Mouse (Mus musculus): ENCODE measurements around the gene Gtf2f2.

The Gtf2f2 gene

DNA sequence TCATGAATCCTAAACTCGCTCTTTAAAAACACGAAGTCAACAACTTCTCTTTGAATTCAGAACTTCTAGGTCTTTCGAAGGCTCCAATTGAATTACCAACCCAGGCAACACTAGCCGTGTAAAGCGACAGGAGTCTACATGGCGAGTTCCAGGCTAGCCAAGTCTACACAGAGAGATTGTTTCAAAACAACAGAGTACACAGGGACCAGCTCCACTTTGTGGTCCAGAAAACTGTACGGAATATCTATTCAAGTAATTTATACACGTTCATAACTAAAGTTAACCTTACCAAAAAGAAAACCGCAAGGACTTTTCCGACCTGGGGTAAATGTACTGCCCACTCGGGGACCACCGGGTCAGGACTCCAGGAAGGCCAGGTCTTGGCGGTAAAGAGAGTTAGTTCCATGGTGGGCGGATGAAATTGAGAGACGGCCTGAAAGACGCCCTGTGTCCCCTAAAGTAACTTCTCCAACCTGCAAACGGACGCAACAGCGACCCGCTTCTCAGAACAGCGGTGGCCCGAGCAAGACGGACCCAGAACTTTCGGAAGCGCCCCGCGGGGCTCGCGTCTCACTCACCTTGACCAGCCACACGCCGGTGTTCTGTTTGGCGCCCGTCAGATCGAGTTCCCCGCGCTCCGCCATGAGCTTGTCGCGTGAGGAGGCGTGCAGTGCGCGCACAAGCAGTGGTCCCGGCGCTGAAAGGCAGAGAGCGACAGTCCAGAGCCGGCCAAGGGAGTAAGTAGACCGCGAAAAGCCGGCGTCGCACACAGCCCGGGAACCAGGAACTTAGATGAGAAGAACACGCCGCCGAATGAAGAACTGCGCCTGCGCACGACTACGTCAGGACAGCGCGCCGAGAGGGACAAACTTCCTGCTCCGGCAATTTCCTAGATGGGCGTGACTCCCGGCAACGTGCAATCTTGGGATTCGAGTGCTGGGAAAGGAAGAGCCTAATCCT lies at the start of gene Gtf2f2:
TSS of gene Gtf2f2 (minus strand) at position 764 of the 960 bp plus-strand sequence.
- DNase-seq (ENCODE audit: low spot score) = peak; percentile 99

DNA sequence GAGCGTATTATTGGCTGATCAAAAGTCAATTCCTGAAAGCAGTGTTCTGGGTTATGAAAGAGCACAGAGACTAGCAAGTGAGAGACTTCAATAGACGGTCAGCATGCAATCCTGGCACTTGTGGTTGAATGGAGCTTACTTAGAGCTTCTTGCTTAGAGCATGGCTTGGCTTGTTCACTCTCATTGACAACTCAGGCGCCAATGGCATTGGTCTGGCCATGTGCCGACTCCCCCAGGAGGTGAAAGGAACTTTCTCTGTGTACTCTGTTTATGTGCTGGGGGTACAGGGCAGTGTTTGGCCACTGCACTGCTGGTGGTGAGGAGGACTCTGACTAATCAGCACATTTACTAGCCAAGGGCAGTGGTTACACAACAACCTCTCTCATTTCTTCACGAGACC lies 48.8 kb upstream of the Gtf2f2 start:
- no peak for DNase-seq (ENCODE audit: low spot score)

DNA sequence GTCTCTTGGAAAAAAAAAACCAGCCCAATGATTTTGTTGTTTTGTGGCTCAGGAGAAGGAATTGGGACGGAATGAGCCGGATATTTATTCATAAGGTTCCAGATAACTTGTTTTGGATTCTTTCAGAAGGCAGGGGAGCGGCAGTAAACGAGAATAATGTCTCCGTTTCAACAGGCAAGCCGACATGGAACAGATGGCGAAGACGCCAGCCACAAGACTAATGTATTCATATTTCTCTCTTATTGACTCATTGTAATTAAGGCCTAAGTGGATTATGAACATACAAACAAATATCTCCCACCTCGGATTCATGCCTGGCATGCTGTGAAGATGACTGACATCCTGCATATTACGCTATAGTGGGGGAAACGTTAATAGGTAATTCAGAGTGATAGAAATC lies 43.1 kb upstream of the Gtf2f2 start:
- no peak for DNase-seq (ENCODE audit: low spot score)

DNA sequence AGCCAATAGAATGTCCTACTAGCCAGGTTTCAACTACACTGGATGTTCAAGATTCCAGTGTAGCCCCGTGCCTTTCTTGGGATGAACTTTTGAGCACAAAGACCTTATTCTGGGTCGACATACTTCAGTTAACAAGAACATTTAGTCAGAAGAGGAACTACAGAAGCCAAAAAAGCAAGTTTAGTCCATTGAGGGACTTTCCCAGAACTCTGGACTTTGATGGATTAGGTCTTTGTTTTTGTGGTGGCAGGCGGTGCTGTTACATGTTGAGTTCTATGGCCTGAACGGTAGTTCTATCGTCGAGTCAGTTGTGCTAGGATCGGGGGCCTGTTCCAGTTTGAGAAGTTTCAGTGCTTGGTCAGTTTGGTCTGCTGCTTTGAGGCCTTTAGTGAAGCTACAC lies 41.3 kb upstream of the Gtf2f2 start:
- DNase-seq (ENCODE audit: low spot score) = no peak

DNA sequence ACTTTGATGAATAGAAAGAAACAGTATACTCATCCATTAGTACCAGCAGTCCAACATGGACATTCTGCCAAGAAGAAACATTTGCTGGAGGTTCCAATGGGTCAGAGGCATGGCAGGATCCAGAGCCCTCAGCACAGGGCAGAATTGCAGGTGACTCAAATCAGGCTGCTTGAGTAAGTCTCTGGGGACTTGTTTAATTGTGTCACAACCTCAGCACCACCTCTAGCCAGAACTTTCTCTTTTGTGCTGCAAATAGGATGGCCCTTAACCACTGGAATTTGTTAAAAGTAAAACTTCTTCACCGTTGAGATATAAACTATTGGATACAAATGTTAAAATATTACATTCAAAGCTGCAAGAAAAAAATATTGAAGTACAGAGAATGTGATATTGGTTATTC lies 35.1 kb upstream of the Gtf2f2 start:
- no peak for DNase-seq (ENCODE audit: low spot score)

DNA sequence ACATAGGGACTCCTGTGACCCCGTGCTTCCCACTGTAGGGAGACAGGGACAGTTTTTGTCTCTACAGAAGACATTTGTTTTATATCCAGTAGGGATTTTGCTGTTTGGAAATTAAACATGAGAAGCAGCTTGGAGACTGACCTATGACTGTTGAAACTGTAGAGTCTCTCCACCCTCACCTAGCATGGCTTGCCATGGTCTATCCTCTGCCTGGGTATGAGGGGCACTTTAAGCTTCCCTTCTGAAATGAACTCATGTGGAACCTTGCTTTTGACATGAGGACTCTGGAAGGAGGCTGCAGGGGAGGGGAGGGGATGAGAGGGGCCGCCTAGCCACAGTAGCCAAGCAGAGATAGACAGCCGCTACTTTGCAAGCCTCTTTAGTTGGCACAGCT lies 33.5 kb upstream of the Gtf2f2 start:
- DNase-seq (ENCODE audit: low spot score) = peak; percentile 36

DNA sequence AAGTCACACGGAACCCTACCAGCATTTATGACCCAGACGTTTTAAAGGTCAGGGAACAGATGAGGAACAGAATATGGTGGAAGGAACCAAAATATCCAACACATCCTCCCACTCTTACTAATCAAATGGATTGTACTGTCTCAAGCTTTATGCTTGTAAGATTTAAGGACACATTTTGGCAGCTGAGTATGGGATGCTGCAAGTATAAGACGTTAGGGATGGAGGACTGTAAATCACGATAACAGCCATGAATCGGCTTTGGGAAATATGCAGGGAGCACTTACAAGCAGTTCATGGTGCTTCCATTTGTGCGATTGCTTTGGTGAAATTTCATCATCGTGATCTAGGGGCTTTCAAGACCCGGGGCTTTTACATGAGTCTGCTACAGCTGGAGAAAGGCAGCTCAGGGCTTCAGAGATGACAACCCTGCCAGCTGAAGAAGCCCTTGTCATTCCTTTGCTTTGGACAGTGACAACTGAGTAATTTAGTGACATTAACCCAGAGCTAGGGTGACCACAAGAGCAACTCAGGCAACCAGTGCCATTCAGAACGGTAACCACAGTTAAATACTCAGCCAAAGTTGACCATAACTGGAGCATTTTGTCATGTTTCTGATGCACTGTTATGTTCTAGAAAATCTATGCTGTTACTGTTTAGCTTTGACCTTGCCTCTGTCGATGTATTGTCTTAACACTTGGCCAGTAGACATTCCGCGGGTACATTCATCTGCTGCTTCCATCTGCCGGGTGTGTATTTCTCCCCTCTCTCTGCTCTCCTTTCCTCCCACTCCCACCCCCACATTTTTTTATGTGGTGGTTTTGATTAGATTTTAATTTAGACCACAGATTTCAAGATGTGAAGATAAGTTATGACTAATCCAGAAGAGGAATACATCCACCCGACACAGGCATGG lies 32.8 kb upstream of the Gtf2f2 start:
- DNase-seq (ENCODE audit: low spot score) = no peak

DNA sequence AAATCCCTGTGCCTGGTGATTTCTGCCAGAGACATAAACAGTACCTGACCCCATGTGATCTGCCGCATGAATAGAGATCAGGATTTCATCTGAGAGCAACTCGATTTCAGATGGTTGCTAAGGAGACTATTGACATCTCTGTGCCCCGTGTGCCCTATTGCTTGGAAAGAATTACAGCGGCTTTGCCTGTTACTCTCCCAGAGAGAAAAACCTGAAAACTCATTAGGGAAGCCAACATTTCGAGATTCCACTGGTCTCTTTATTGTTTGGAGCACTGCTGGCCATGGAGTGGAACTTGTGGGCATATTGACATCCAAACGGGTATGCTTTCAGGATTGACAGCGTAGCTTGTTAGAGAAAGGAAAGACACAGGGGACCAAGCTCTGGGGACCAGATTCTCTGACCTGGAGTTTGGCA lies 22.6 kb upstream of the Gtf2f2 start:
- DNase-seq (ENCODE audit: low spot score) = peak; percentile 82

DNA sequence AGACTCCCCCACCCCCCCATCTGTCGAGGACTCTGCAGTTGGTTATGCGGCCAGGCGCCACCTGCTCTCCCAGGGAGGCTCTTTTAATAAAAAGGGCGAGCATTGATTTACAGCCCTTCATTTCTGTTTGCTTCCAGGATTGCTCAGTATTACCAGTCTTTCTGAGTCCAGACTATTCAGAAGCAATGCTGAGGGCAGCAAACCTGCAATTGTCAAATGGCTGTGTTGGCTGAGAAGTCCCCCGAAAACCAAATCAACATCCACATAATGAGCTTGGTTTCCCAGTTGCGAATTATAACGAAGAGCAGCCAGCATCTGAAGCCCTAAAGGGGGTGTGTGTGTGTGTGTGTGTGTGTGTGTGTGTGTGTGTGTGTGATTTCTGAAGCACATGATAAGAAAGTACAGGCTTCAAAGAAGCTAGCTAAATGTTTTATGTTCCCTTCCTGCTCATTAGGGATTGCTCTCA lies 22.0 kb upstream of the Gtf2f2 start:
- DNase-seq (ENCODE audit: low spot score) = no peak

DNA sequence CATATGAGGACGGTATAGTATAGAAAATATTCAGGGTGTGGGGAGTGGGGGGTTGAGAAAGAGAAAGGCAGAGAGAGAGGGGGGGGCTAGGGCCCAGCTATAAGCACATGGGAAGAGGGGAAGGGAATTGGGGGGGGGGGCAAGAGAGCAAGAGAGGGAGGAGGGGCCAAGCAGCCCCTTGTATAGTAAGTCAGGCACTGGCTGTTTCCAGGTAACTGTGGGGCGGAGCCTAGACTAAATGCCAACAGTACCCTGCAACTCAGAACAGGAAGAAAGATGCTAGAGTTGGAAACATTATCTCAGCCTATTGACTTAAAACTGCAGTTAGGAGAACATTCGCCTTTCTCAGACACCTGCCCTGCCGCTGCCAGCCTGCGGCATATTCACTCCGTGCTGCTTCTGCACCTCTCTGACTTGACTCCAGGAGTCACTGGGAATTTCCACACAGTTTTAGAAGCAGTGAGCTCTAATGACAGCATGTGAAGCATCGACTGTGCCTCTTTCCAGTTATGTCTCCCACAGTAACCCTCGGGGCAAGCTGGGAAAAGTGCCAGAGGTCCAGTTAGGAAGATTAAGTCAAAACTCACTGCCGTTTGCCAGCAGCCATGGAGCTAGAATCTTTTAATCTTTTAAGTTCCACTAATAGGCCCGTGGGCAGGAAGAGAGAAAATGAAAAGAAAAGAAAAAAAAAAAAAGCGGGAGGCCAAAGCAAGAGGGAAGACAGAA lies 20.6 kb upstream of the Gtf2f2 start:
- DNase-seq (ENCODE audit: low spot score) = no peak

DNA sequence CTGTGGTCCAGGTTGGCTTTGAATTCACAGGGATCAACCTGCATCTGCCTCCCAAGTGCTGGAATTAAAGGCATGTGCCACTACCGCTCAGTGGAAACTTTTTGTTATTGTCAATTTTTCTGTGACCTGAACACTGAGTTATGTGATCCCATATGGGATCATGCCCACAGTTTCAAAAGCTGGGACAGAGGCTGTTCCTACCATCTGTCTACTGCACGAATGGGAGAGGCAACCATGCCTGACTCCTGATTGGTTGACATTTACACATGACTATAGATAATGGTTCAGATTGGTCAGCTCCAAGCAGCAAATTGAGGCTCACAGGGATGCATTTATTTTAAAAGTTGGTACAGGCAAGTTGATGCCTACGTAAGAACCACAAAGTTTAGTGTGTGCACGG lies 14.0 kb upstream of the Gtf2f2 start:
- no peak for DNase-seq (ENCODE audit: low spot score)

DNA sequence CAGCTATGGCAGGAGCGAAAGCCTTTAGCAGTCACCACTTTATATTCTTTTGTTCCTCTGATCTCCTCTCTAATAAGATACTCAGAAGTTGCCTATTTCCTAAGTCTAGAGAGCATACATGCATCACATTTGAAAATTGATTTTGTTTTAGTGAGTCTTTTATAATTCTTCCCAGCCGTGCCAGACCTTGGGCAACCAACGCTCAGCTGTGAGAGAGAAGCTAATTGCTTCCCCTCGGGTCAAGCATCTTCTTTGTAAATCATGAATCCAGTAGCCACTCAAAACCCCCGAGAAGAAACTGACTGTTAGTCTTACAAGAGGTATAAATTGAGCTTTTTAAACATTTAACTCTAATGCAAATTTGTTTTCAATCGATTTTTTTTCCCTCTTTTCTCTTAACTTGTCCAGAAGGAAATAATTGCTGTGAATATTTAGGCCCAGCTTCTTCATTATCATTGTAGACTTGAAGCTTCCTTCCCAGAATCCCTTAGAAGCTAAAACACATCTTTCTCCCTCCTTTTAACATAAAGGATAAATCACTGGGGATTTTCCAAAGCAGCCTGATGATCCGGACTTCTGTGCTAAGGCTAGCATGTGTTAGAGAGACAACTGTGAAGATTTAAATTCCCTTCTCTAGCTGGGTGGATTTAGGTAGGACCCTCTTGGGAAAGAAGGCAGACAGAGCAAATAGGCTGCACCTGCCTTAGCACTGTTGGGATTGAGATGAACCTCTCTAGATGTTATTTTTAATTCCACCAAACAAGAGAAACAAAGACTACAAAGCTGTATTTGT lies 10.5 kb upstream of the Gtf2f2 start:
- DNase-seq (ENCODE audit: low spot score) = peak; percentile 29

DNA sequence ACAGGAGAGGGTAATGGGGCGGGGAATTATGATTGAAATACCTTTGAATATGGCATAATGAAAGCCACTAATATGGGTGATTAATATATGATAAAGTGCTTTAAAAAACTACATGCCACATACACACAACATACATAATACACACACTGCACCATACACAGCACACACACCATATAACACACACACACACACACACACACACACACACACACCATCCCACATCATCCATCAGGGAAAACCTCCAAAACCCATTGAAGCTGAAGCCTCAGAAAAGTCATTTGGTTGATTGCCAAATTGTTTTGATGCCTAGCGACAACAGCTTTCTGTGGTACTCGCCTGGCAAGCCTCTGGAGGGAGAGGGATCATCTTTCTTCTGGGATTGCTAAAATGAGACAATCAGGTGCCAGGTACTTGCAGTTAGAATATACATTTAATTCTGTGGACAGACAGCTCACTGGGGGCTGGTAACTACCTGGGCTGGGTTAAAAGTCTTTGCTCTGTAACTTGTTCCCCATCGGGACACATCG lies 9.7 kb upstream of the Gtf2f2 start:
- no peak for DNase-seq (ENCODE audit: low spot score)

DNA sequence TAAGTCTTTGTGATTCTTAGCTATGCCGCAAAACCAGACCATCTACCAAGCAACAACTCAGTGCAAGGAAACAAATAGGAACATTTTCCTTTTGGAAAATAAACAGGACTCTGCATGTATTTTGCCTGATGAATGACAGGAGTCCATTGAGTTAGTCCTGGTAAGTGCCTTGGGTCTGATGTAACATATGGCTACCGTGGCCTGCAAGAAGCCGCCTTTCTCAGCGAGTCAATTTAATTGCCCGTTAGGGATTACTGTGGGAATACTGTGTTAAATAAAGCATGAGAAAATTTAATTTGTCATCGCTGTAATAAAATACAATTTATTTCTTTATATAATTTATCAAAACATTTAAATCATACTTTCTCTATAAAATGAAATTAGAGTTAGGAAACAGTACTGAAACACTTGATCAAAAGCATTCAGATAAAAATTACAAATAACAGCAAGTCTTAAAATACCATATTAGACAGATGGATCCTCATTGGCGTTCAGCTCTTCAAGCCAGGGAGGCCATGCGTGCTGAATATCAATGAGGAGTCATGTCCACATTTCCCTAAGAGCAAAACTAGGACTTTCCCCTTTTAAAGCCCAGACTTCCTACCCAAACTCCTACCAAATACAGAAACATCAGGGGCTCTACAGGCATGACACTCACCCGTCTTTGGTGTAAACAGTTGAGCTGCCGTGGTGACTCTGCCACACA lies 7.3 kb upstream of the Gtf2f2 start:
- DNase-seq (ENCODE audit: low spot score) = peak; percentile 65

DNA sequence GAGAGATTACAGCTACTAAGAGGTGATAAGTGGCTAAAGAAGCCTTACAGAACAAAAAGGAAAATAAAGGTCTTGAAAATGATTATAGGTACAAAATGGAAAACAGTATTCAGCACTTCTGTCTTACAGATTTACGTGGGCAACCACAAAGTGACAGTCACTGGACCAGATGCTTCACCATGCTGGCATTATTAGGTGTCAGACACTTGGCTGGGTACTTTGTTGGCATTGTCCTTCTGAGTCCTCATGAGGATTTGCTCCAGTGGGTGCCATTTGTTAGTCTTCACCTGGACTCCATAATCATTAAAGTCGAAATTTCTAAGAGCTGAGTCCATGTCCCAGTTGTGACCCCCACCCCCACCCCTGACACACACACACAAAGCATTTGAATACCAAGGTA lies 3.7 kb upstream of the Gtf2f2 start:
- no peak for DNase-seq (ENCODE audit: low spot score)

DNA sequence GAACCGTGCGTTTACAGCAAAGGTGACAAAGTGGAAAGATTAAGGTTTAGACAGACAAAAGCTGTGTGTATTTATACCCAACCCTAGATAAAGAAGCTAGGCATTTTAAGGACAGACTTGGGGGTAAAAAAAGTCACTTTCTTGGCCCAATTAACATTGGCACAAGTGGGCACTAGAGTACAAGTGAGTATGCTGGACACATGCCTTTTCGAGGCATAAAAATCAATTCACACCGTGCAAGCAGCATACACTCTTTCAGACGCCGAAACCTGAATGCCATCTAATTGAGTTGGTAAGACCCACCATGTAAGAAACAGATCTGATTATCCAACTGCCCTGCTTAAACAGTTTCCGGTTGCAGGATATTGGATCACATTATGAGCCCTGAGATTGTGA lies 395 bp upstream of the Gtf2f2 start:
- no peak for DNase-seq (ENCODE audit: low spot score)

DNA sequence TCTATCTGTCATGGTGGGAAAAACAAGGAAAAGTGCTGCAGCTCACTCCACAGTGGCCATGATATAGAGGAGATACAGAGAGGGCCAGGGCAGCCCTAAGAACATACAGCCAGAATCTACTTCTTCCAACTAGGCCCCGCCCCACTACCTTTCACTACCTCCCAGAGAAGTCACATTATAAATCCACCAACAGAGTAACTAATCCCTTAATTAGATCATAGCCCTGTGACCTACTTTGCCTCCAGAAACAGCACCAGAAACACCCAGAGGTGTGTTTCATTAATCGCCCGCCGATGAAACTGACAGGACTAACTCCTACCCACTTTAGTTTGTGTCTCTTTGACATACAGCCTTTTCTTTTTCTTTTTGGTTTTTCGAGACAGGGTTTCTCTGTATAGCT lies 1.5 kb downstream of the Gtf2f2 start:
- DNase-seq (ENCODE audit: low spot score) = peak; percentile 40

DNA sequence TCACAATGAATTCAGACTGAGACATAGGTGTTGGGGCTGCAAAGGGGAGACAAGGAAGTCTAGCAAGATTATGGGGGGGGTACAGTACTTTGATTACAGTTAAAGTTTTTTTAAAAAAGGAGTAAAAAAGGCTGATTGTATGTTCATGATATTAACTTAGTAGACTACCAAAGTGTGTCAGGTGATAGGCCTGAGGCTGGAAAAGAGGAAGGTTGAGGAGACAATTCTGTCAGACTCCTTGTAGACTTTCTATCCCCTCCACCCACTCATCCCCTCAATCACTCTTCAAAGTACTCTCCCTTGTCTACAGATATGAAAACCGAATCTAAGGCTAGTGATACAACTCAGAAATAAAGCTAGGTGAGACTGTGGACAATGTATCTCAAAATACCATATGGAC lies 2.5 kb downstream of the Gtf2f2 start:
- DNase-seq (ENCODE audit: low spot score) = no peak

DNA sequence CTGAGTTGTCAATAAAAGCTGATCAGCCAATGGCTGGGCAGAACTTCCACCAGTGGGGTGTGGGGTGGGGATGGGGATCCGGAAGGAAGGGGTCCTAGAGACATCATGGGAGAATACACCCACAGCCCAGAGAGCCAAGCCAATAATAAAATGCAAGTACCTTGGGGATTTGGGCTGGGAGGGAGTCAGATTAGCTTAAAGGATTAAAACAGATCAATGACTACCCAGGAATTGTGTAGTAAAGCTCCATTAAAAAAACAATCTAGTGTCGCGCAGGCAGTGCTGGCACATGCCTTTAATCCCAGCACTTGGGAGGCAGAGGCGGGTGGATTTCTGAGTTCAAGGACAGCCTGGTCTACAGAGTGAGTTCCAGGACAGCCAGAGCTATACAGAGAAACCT lies 5.7 kb downstream of the Gtf2f2 start:
- DNase-seq (ENCODE audit: low spot score) = no peak

DNA sequence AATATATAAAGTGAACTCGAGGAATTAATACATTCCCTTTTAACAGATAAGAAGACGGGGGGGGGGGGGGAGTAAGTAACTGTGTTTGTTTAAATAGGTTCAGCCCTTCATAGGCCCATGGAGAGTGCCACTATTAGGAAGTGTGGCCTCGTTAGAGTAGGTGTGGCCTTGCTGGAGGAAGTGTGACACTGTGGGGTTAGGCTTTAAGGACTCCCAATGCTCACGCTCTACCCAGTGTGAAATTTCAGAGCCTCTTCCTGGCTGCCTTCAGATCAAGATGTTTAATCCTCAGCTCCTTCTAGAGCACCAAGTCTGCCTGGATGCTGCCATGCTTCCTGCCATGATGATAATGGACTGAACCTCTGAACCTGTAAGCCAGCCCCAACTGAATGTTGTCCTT lies 8.9 kb downstream of the Gtf2f2 start:
- no peak for DNase-seq (ENCODE audit: low spot score)
